Mouse (Mus musculus): ENCODE data around the gene Zscan4b. TPM values are rescaled to one million over a fixed set of nuclear protein-coding genes. Genes with fewer than 3 reads are reported as not detected.

Gene Zscan4b
- polyA plus RNA-seq (2017; shearing (Covaris generic)), result not detected

GRCm38 (mm10) chr7:10904950-10905349 is at the start of gene Zscan4b:
Gene Zscan4b, minus strand, starts transcription at chr7:10905050.

Other genes starting within 250 kb of the Zscan4b start
- gene Nlrp4b, start 217.3 kb downstream of the Zscan4b start, polyA plus RNA-seq (2017; shearing (Covaris generic)), result not detected
- not detected for gene Vmn1r71, start 150.7 kb downstream of the Zscan4b start, polyA plus RNA-seq (2017; shearing (Covaris generic))
- not detected for gene Zscan4c, start 100.7 kb upstream of the Zscan4b start, polyA plus RNA-seq (2017; shearing (Covaris generic))
- gene Zscan4-ps1, start 164.6 kb upstream of the Zscan4b start, polyA plus RNA-seq (2017; shearing (Covaris generic)), result not detected